Mouse (Mus musculus) forebrain, embryonic 16.5 days (tissue): Measurements from ENCODE around the gene Adamtsl5. TPM values are rescaled to one million over a fixed set of nuclear protein-coding genes. Genes with fewer than 3 reads are reported as not detected.

Experiments
- ATAC-seq: fragments of 200-750 bp; cut with Nextera tagmentation; 2 replicates; pipeline ENCODE4 v1.8.0; 2017; ENCODE audit warnings: mild to moderate bottlenecking, moderate library complexity
- H3K27ac ChIP-seq: fragments of 300-500 bp; sonication (generic); 2 replicates; pipeline ENCODE4 v1.5.1; 2014; ENCODE audit warnings: low read length, control low read depth
- H3K27me3 ChIP-seq: fragments of 300-500 bp; sonication (generic); replicated peaks from 2 replicates; pipeline ENCODE4 v1.6.1; 2014; ENCODE audit warnings: low read length; ENCODE audit not compliant: control insufficient read depth, insufficient read depth
- H3K36me3 ChIP-seq: fragments of 300-500 bp; sonication (generic); 2 replicates; pipeline ENCODE4 v1.6.1; 2014; ENCODE audit not compliant: control insufficient read depth, insufficient read depth
- H3K4me1 ChIP-seq: fragments of 300-500 bp; sonication (generic); replicated peaks from 2 replicates; pipeline ENCODE4 v1.6.1; 2014; ENCODE audit warnings: low read length; ENCODE audit not compliant: control insufficient read depth, insufficient read depth
- H3K4me2 ChIP-seq: fragments of 300-500 bp; sonication (generic); 2 replicates; pipeline ENCODE4 v1.6.1; 2014; ENCODE audit warnings: mild to moderate bottlenecking, low read length, control low read depth
- H3K4me3 ChIP-seq: fragments of 300-500 bp; sonication (generic); replicated peaks from 2 replicates; pipeline ENCODE4 v1.5.1; 2014; ENCODE audit warnings: mild to moderate bottlenecking, low read length, control low read depth
- H3K9ac ChIP-seq: fragments of 300-500 bp; sonication (generic); replicated peaks from 2 replicates; pipeline ENCODE4 v1.6.1; 2014; ENCODE audit warnings: low read depth, low read length, control low read depth
- H3K9me3 ChIP-seq: fragments of 300-500 bp; sonication (generic); 2 replicates; pipeline ENCODE4 v1.6.1; 2016; ENCODE audit warnings: low read length; ENCODE audit not compliant: control insufficient read depth
- WGBS: fragments of 180-500 bp; shearing (Covaris S2); extraction: QIAGEN DNeasy Blood & Tissue Kit; methylation state at CpG from one replicate; pipeline ENCODE4 v1.1.7; 2014; 5-methylcytosine and 5-hydroxymethylcytosine counted together
- microRNA-seq: library from miRNA; unstranded; fragments of <30 nt; microRNA quantifications from one replicate; pipeline ENCODE4, GENCODE M21; 2017
- polyA plus RNA-seq: library from polyadenylated mRNA; unstranded; fragments of >200 nt; fragmentation: Nextera tagmentation; extraction: Ambion mirVana; gene quantifications from 2 replicates; pipeline ENCODE4 v1.2.1, GENCODE M21; 2015

Adamtsl5 gene
- polyA plus RNA-seq, 1 experiment from 2014 or later: 0.51 TPM

- Histone ChIP-seq H3K4me1 (peaks cover 59% of the 10 kb centered on the region), H3K27me3 (no peaks in the 10 kb centered on the region), H3K9me3 (no peaks in the 10 kb centered on the region), H3K36me3 (peaks cover 11% of the 10 kb centered on the region), H3K9ac (peak within 1 kb of the TSS; percentile 46), H3K4me2 (peak within 1 kb of the TSS; percentile 55), H3K4me3 (peak within 1 kb of the TSS; percentile 43), H3K27ac (peak within 1 kb of the TSS; percentile 83)
- under 1% methylated on average over 26 of the region's 26 CpGs for WGBS
- peak; percentile 59 for ATAC-seq
Measured at GRCm38 (mm10) chr10:80295618-80296425, 52.4 kb downstream of the Adamtsl5 start, which contains the start of gene Apc2. TSS of gene Apc2 (plus strand) at chr10:80295977.

- H3K4me1 ChIP-seq: peaks cover 52% of the 10 kb centered on the region
Measured at GRCm38 (mm10) chr10:80294788-80295303, 53.4 kb downstream of the Adamtsl5 start.

GRCm38 (mm10) chr10:80294311-80294710, 53.9 kb downstream of the Adamtsl5 start:
- no peak overlapping the region for H3K9ac ChIP-seq
- no peak for ATAC-seq
- H3K4me3 ChIP-seq: no peak overlapping the region
- no peaks in the 10 kb centered on the region for H3K9me3 ChIP-seq
- no peak overlapping the region; the same call in 1 of the 2 replicates for H3K27ac ChIP-seq
- H3K36me3 ChIP-seq: peaks cover 11% of the 10 kb centered on the region
- 82% methylated on average over 4 of the region's 4 CpGs for WGBS
- peaks cover 51% of the 10 kb centered on the region for H3K4me1 ChIP-seq
- H3K4me2 ChIP-seq: no peak overlapping the region
- no peaks in the 10 kb centered on the region for H3K27me3 ChIP-seq

More at GRCm38 (mm10) chr10:80294788-80295303, 53.4 kb downstream of the Adamtsl5 start:
- H3K4me2 ChIP-seq: no peak overlapping the region
- H3K27me3 ChIP-seq: no peaks in the 10 kb centered on the region
- H3K9ac ChIP-seq: no peak overlapping the region
- 54% methylated on average over 7 of the region's 7 CpGs for WGBS
- H3K9me3 ChIP-seq: no peaks in the 10 kb centered on the region
- no peak overlapping the region for H3K4me3 ChIP-seq
- H3K27ac ChIP-seq: peak overlapping the region; percentile 83; the same call in 1 of the 2 replicates
- no peak for ATAC-seq
- peaks cover 11% of the 10 kb centered on the region for H3K36me3 ChIP-seq

- Histone ChIP-seq H3K9me3 (no peaks in the 10 kb centered on the region), H3K4me3 (peak overlapping the region; percentile 87), H3K27ac (no peak overlapping the region), H3K4me1 (peaks cover 47% of the 10 kb centered on the region), H3K27me3 (no peaks in the 10 kb centered on the region), H3K4me2 (peak overlapping the region; percentile 89), H3K36me3 (peaks cover 11% of the 10 kb centered on the region), H3K9ac (peak overlapping the region; percentile 95)
- WGBS: 18% methylated on average over 14 of the region's 14 CpGs
- ATAC-seq: no peak
Measured at GRCm38 (mm10) chr10:80293325-80293724, 54.9 kb downstream of the Adamtsl5 start.

- Histone ChIP-seq H3K4me1 (peaks cover 40% of the 10 kb centered on the region), H3K27ac (peak within 1 kb of the TSS; percentile 91), H3K4me3 (peak within 1 kb of the TSS; percentile 87), H3K4me2 (peak within 1 kb of the TSS; percentile 89), H3K9me3 (no peaks in the 10 kb centered on the region), H3K27me3 (no peaks in the 10 kb centered on the region), H3K36me3 (peaks cover 16% of the 10 kb centered on the region), H3K9ac (peak within 1 kb of the TSS; percentile 95)
- under 1% methylated on average over 70 of the region's 72 CpGs for WGBS
- peak; percentile 82 for ATAC-seq
Measured at GRCm38 (mm10) chr10:80292251-80293146, 55.7 kb downstream of the Adamtsl5 start, which contains the start of gene Rps15. TSS of gene Rps15 (plus strand) at chr10:80292453.

Small RNA genes lying within 50 kb of the gene (microRNA-seq; reads per million reads assigned to microRNA genes)
- gene Gm22721: not detected

Other genes starting within 250 kb of the Adamtsl5 start
- 13.1 and 14.9 TPM in 2 replicates for gene Sbno2, start 242.8 kb downstream of the Adamtsl5 start, polyA plus RNA-seq
- gene Stk11, start 232.6 kb downstream of the Adamtsl5 start, polyA plus RNA-seq: 18.0 and 19.7 TPM in 2 replicates
- gene Atp5d, start 209.8 kb downstream of the Adamtsl5 start, polyA plus RNA-seq: 404 and 433 TPM in 2 replicates
- 33.0 and 44.5 TPM in 2 replicates for gene Cbarp, start 207.6 kb downstream of the Adamtsl5 start, polyA plus RNA-seq
- gene Midn, start 200.1 kb downstream of the Adamtsl5 start, polyA plus RNA-seq: 26.5 and 30.9 TPM in 2 replicates
- gene Cirbp, start 182.4 kb downstream of the Adamtsl5 start, polyA plus RNA-seq: 318 and 335 TPM in 2 replicates
- 8.5 and 10.6 TPM in 2 replicates for gene 1600002K03Rik, start 175.5 kb downstream of the Adamtsl5 start, polyA plus RNA-seq
- 24.8 and 25.4 TPM in 2 replicates for gene Efna2, start 168.9 kb downstream of the Adamtsl5 start, polyA plus RNA-seq
- gene Mum1, start 122.0 kb downstream of the Adamtsl5 start, polyA plus RNA-seq: 49.0 and 55.4 TPM in 2 replicates
- 236 and 272 TPM in 2 replicates for gene Ndufs7, start 99.3 kb downstream of the Adamtsl5 start, polyA plus RNA-seq
- gene Gamt, start 87.4 kb downstream of the Adamtsl5 start, polyA plus RNA-seq: 22.7 and 24.6 TPM in 2 replicates
- 61.3 and 61.8 TPM in 2 replicates for gene Dazap1, start 86.9 kb downstream of the Adamtsl5 start, polyA plus RNA-seq
- 531 and 538 TPM in 2 replicates for gene Rps15, start 56.0 kb downstream of the Adamtsl5 start, polyA plus RNA-seq
- gene Apc2, start 52.4 kb downstream of the Adamtsl5 start, polyA plus RNA-seq: 222 and 234 TPM in 2 replicates
- gene 2310011J03Rik, start 27.9 kb downstream of the Adamtsl5 start, polyA plus RNA-seq: 32.5 and 34.2 TPM in 2 replicates
- 3.1 and 3.9 TPM in 2 replicates for gene Pcsk4, start 18.9 kb downstream of the Adamtsl5 start, polyA plus RNA-seq
- gene Reep6, start 18.5 kb downstream of the Adamtsl5 start, polyA plus RNA-seq: 2.2 and 3.2 TPM in 2 replicates
- gene Plk5, start 8.0 kb upstream of the Adamtsl5 start, polyA plus RNA-seq: 2.2 and 4.5 TPM in 2 replicates
- 16.3 TPM in 2 replicates for gene Mex3d, start 39.2 kb upstream of the Adamtsl5 start, polyA plus RNA-seq
- 247 and 256 TPM in 2 replicates for gene Mbd3, start 51.1 kb upstream of the Adamtsl5 start, polyA plus RNA-seq
- 455 and 522 TPM in 2 replicates for gene Uqcr11, start 58.4 kb upstream of the Adamtsl5 start, polyA plus RNA-seq
- 63.7 and 74.6 TPM in 2 replicates for gene Tcf3, start 85.2 kb upstream of the Adamtsl5 start, polyA plus RNA-seq
- gene Onecut3, start 146.4 kb upstream of the Adamtsl5 start, polyA plus RNA-seq: 0.07 and 0.46 TPM in 2 replicates
- 0.16 and 0.23 TPM in 2 replicates for gene Atp8b3, start 190.7 kb upstream of the Adamtsl5 start, polyA plus RNA-seq
- gene Rexo1, start 213.1 kb upstream of the Adamtsl5 start, polyA plus RNA-seq: 28.1 and 30.3 TPM in 2 replicates
- gene Klf16, start 228.9 kb upstream of the Adamtsl5 start, polyA plus RNA-seq: 9.2 and 10.1 TPM in 2 replicates
- 92.2 and 93.1 TPM in 2 replicates for gene Abhd17a, start 241.9 kb upstream of the Adamtsl5 start, polyA plus RNA-seq